ENCODE assay signal across 8 mouse cellular contexts in the genomic region with DNA sequence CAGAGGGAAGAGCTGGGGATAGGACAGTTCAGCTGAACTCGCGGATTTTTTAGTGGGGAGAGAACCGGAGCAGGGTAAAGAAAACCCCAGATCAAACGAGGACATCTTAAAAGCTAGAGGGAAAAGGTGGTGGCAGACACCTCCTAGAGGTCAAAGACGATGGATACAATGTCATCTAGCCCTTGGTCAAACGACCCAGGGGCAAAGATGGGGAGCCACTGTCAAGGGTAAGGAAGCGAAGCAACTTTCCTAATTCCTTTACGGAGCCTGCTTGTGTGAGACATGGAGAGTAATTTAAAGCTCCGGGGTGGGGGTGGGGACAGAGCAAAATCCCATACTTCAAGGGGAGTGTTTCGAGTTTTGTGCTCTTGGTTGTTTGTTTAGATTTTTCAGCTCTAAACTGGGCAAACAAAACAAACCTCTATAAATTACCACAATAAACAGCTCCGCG. TPM values are rescaled to one million over a fixed set of nuclear protein-coding genes. Genes with fewer than 3 reads are reported as not detected.
A peak's percentile ranks its signal among the peaks of the same experiment; 100 is the strongest.
DNase-seq lines count a peak whose midpoint lies in the region; ATAC-seq and TF ChIP-seq lines count a peak whose summit lies in the region.

No protein-coding gene starts in this region.

- H3K27ac ChIP-seq in heart, embryonic 11.5 days (ENCODE audit: low read depth, low read length) = peak overlapping the region; percentile 99
- H3K27ac ChIP-seq in kidney, postnatal 0 days = peak overlapping the region; percentile 99
- H3K27ac ChIP-seq in stomach, embryonic 14.5 days (ENCODE audit: low read length) = peak overlapping the region; percentile 96

- H3K9ac ChIP-seq in heart, embryonic 11.5 days (ENCODE audit: low read depth, low read length) = peak overlapping the region; percentile 97
- H3K9ac ChIP-seq in kidney, postnatal 0 days (ENCODE audit: low read depth, low read length) = peak overlapping the region; percentile 82
- H3K9ac ChIP-seq in stomach, embryonic 14.5 days (replicated peaks; ENCODE audit: low read depth, low read length) = peak overlapping the region; percentile 57

- intact Hi-C loops in heart, postnatal 25 days (cut with DNase I) = loop anchor here (2.0 kb wide), 1 partner anchor 48 kb away; no protein-coding TSS in a partner anchor
- intact Hi-C loops in left cerebral cortex, postnatal 4 days (cut with DNase I) = no loop called here

- under 1% methylated on average over 12 of the region's 12 CpGs for WGBS in heart, embryonic 11.5 days (ENCODE audit: insufficient replicate concordance)
- WGBS in kidney, postnatal 0 days = under 1% methylated on average over 12 of the region's 12 CpGs
- WGBS in stomach, embryonic 14.5 days = under 1% methylated on average over 12 of the region's 12 CpGs

- TF ChIP-seq CTCF in kidney, postnatal 0 days (IDR thresholded peaks at IDR 0.05; ENCODE audit: low read depth) = no peak

- DNase-seq in heart, adult 11 months = peak; percentile 94
- DNase-seq in heart, postnatal 25 days (ENCODE audit: low spot score) = no peak
- peak; percentile 52 for DNase-seq in cerebellum, adult 8-10 months
- DNase-seq in kidney, postnatal 0 days (ENCODE audit: low spot score) = no peak
- DNase-seq in left cerebral cortex, postnatal 4 days = no peak

- no peaks in the 10 kb centered on the region for H3K36me3 ChIP-seq in heart, embryonic 11.5 days (ENCODE audit: control insufficient read depth, insufficient read depth, low read length)
- no peaks in the 10 kb centered on the region for H3K36me3 ChIP-seq in kidney, postnatal 0 days (ENCODE audit: insufficient read depth, low read length)
- H3K36me3 ChIP-seq in megakaryocyte, embryonic 14.5 days (replicated peaks; ENCODE audit: low read length) = no peaks in the 10 kb centered on the region
- no peaks in the 10 kb centered on the region for H3K36me3 ChIP-seq in stomach, embryonic 14.5 days (ENCODE audit: control insufficient read depth, insufficient read depth, low read length)

- H3K9me3 ChIP-seq in heart, embryonic 11.5 days (replicated peaks; ENCODE audit: control insufficient read depth, low read length) = no peaks in the 10 kb centered on the region
- H3K9me3 ChIP-seq in kidney, postnatal 0 days (replicated peaks; ENCODE audit: low read length) = no peaks in the 10 kb centered on the region
- no peaks in the 10 kb centered on the region for H3K9me3 ChIP-seq in megakaryocyte, embryonic 14.5 days
- H3K9me3 ChIP-seq in stomach, embryonic 14.5 days (ENCODE audit: control insufficient read depth, low read depth, low read length) = no peaks in the 10 kb centered on the region

- ATAC-seq in heart, embryonic 11.5 days (replicated peaks; ENCODE audit: insufficient number of reproducible peaks, low FRiP score, low TSS enrichment) = no peak; the same call in 1 of the 2 replicates
- ATAC-seq in kidney, postnatal 0 days (replicated peaks; ENCODE audit: low FRiP score, low read depth) = peak; percentile 9
- ATAC-seq in stomach, embryonic 14.5 days (ENCODE audit: insufficient number of reproducible peaks, insufficient read depth, low FRiP score, low read depth) = no peak

- no peaks in the 10 kb centered on the region for H3K27me3 ChIP-seq in heart, embryonic 11.5 days (ENCODE audit: control insufficient read depth, insufficient read depth, low read length)
- H3K27me3 ChIP-seq in kidney, postnatal 0 days (ENCODE audit: insufficient read depth, low read length) = no peaks in the 10 kb centered on the region
- no peaks in the 10 kb centered on the region for H3K27me3 ChIP-seq in megakaryocyte, embryonic 14.5 days (replicated peaks)
- no peaks in the 10 kb centered on the region for H3K27me3 ChIP-seq in stomach, embryonic 14.5 days (ENCODE audit: control insufficient read depth, insufficient read depth, low read length)

- H3K4me3 ChIP-seq in heart, embryonic 11.5 days (ENCODE audit: low read depth, low read length) = peak overlapping the region; percentile 66
- H3K4me3 ChIP-seq in kidney, postnatal 0 days (replicated peaks; ENCODE audit: low read depth, low read length) = peak overlapping the region; percentile 69
- peak overlapping the region; percentile 92 for H3K4me3 ChIP-seq in megakaryocyte, embryonic 14.5 days (replicated peaks)
- peak overlapping the region; percentile 46 for H3K4me3 ChIP-seq in stomach, embryonic 14.5 days (ENCODE audit: low read depth, low read length)

- peak overlapping the region; percentile 67 for H3K4me2 ChIP-seq in heart, embryonic 11.5 days
- peak overlapping the region; percentile 60 for H3K4me2 ChIP-seq in kidney, postnatal 0 days (ENCODE audit: low read length)
- H3K4me2 ChIP-seq in stomach, embryonic 14.5 days (replicated peaks; ENCODE audit: low read depth, low read length) = peak overlapping the region; percentile 90

- H3K4me1 ChIP-seq in heart, embryonic 11.5 days (ENCODE audit: control insufficient read depth, insufficient read depth, low read length) = peaks cover 17% of the 10 kb centered on the region; the same call in 1 of the 2 replicates
- peaks cover 23% of the 10 kb centered on the region for H3K4me1 ChIP-seq in kidney, postnatal 0 days (replicated peaks; ENCODE audit: insufficient read depth, low read length)
- peaks cover 42% of the 10 kb centered on the region for H3K4me1 ChIP-seq in megakaryocyte, embryonic 14.5 days
- H3K4me1 ChIP-seq in stomach, embryonic 14.5 days (ENCODE audit: control insufficient read depth, insufficient read depth, low read length) = peaks cover 22% of the 10 kb centered on the region

RNA-seq across cellular contexts. Expression of a gene that starts 0.3 kb away (rescaled TPM):
- 10 to 100 TPM; 19.3 to 22.2 TPM for total RNA-seq in heart, postnatal 25 days (2021)
- 47.5 and 49.6 TPM in 2 replicates for polyA plus RNA-seq in heart, embryonic 11.5 days (2014; fragmentation: Nextera tagmentation; extraction: Ambion mirVana)
- polyA plus RNA-seq in kidney, postnatal 0 days (2015; fragmentation: Nextera tagmentation; extraction: Ambion mirVana) = 66.4 and 70.5 TPM in 2 replicates
- polyA plus RNA-seq in megakaryocyte, embryonic 14.5 days (2012; ENCODE audit: insufficient read depth, low replicate concordance) = 29.8 and 114 TPM in 2 replicates
- 52.7 and 61.3 TPM in 2 replicates for polyA plus RNA-seq in stomach, embryonic 14.5 days (2014; fragmentation: Nextera tagmentation; extraction: Ambion mirVana)
- 10 to 100 TPM; 18.7 to 24.7 TPM for total RNA-seq in left cerebral cortex, postnatal 4 days (2021)

RNA-seq across cellular contexts. Expression of a gene that starts 0.4 kb away (rescaled TPM):
- total RNA-seq in heart, postnatal 25 days (2021) = 1 to 10 TPM; 3.0 to 3.4 TPM
- polyA plus RNA-seq in heart, embryonic 11.5 days (2014; fragmentation: Nextera tagmentation; extraction: Ambion mirVana) = not detected in 2 replicates
- not detected in 2 replicates for polyA plus RNA-seq in kidney, postnatal 0 days (2015; fragmentation: Nextera tagmentation; extraction: Ambion mirVana)
- not detected in 2 replicates for polyA plus RNA-seq in megakaryocyte, embryonic 14.5 days (2012; ENCODE audit: insufficient read depth, low replicate concordance)
- polyA plus RNA-seq in stomach, embryonic 14.5 days (2014; fragmentation: Nextera tagmentation; extraction: Ambion mirVana) = 1.6 and 2.6 TPM in 2 replicates
- 10 to 100 TPM; 21.6 to 26.0 TPM for total RNA-seq in left cerebral cortex, postnatal 4 days (2021)

RNA-seq across cellular contexts. Expression of a gene that starts 1.5 kb away (rescaled TPM):
- 10 to 100 TPM; 30.5 to 34.4 TPM for total RNA-seq in heart, postnatal 25 days (2021)
- polyA plus RNA-seq in heart, embryonic 11.5 days (2014; fragmentation: Nextera tagmentation; extraction: Ambion mirVana) = 3.6 and 5.5 TPM in 2 replicates
- 7.5 and 8.5 TPM in 2 replicates for polyA plus RNA-seq in kidney, postnatal 0 days (2015; fragmentation: Nextera tagmentation; extraction: Ambion mirVana)
- 15.1 and 19.7 TPM in 2 replicates for polyA plus RNA-seq in megakaryocyte, embryonic 14.5 days (2012; ENCODE audit: insufficient read depth, low replicate concordance)
- polyA plus RNA-seq in stomach, embryonic 14.5 days (2014; fragmentation: Nextera tagmentation; extraction: Ambion mirVana) = 7.6 and 8.8 TPM in 2 replicates
- 10 to 100 TPM; 70.9 to 71.7 TPM for total RNA-seq in left cerebral cortex, postnatal 4 days (2021)

RNA-seq across cellular contexts. Expression of a gene that starts 1.7 kb away (rescaled TPM):
- total RNA-seq in heart, postnatal 25 days (2021) = 10 to 100 TPM; 10.1 to 11.6 TPM
- 3.3 and 5.4 TPM in 2 replicates for polyA plus RNA-seq in heart, embryonic 11.5 days (2014; fragmentation: Nextera tagmentation; extraction: Ambion mirVana)
- 8.7 and 8.9 TPM in 2 replicates for polyA plus RNA-seq in kidney, postnatal 0 days (2015; fragmentation: Nextera tagmentation; extraction: Ambion mirVana)
- 0.10 TPM in 1 of 2 replicates, not detected in the other for polyA plus RNA-seq in megakaryocyte, embryonic 14.5 days (2012; ENCODE audit: insufficient read depth, low replicate concordance)
- 9.7 and 9.8 TPM in 2 replicates for polyA plus RNA-seq in stomach, embryonic 14.5 days (2014; fragmentation: Nextera tagmentation; extraction: Ambion mirVana)
- 1 to 10 TPM; 4.6 to 5.2 TPM for total RNA-seq in left cerebral cortex, postnatal 4 days (2021)

RNA-seq across cellular contexts. Expression of a gene that starts 19.7 kb away (rescaled TPM):
- 10 to 100 TPM in 1 of 2 experiments, 1 to 10 TPM in 1; 9.3 to 10.4 TPM for total RNA-seq in heart, postnatal 25 days (2021)
- 1.8 and 2.6 TPM in 2 replicates for polyA plus RNA-seq in heart, embryonic 11.5 days (2014; fragmentation: Nextera tagmentation; extraction: Ambion mirVana)
- 2.1 and 2.3 TPM in 2 replicates for polyA plus RNA-seq in kidney, postnatal 0 days (2015; fragmentation: Nextera tagmentation; extraction: Ambion mirVana)
- 50.2 and 139 TPM in 2 replicates for polyA plus RNA-seq in megakaryocyte, embryonic 14.5 days (2012; ENCODE audit: insufficient read depth, low replicate concordance)
- 4.9 and 6.2 TPM in 2 replicates for polyA plus RNA-seq in stomach, embryonic 14.5 days (2014; fragmentation: Nextera tagmentation; extraction: Ambion mirVana)
- 10 to 100 TPM; 26.7 to 36.2 TPM for total RNA-seq in left cerebral cortex, postnatal 4 days (2021)

Comparison
In these comparisons a context has a peak if more than half of its experiments do, and no peak if none do; other contexts are left out.
1. DNase-seq: peak in heart, adult 11 months (single experiment) and cerebellum, adult 8-10 months (single experiment); none in heart, postnatal 25 days (single experiment), kidney, postnatal 0 days (single experiment) and left cerebral cortex, postnatal 4 days (single experiment).
2. Peak in every context shown above with its lines, with median percentiles within 50 percentile points of each other: H3K27ac ChIP-seq, H3K4me2 ChIP-seq, H3K4me3 ChIP-seq and H3K9ac ChIP-seq.